Mouse (Mus musculus) lung, postnatal 0 days (tissue): ENCODE data around the gene 1700007K13Rik. TPM values are rescaled to one million over a fixed set of nuclear protein-coding genes. Genes with fewer than 3 reads are reported as not detected.

Experiments used
- ATAC-seq: fragments of 200-750 bp; cut with Nextera tagmentation; 2 replicates; pipeline ENCODE4 v1.8.0; 2017; ENCODE audit warnings: moderate library complexity
- DNase-seq: peaks from one replicate; pipeline ENCODE4 v3.0.0-alpha.2; 2016; ENCODE audit warnings: low spot score
- H3K27ac ChIP-seq: fragments of 300-500 bp; sonication (generic); 2 replicates; pipeline ENCODE4 v1.5.1; 2014; ENCODE audit warnings: antibody characterized with exemption, mild to moderate bottlenecking, low read length, mixed read lengths
- H3K27me3 ChIP-seq: fragments of 300-500 bp; sonication (generic); replicated peaks from 2 replicates; pipeline ENCODE4 v1.6.1; 2014; ENCODE audit warnings: low read length, mixed read lengths; ENCODE audit not compliant: insufficient read depth
- H3K36me3 ChIP-seq: fragments of 300-500 bp; sonication (generic); 2 replicates; pipeline ENCODE4 v1.6.1; 2014; ENCODE audit warnings: low read length, mixed read lengths; ENCODE audit not compliant: insufficient read depth
- H3K4me1 ChIP-seq: fragments of 300-500 bp; sonication (generic); 2 replicates; pipeline ENCODE4 v1.6.1; 2014; ENCODE audit warnings: antibody characterized with exemption, low read depth, low read length, mixed read lengths; ENCODE audit not compliant: insufficient read depth
- H3K4me2 ChIP-seq: fragments of 300-500 bp; sonication (generic); replicated peaks from 2 replicates; pipeline ENCODE4 v1.6.1; 2014; ENCODE audit warnings: low read depth, mild to moderate bottlenecking, low read length, moderate library complexity, mixed read lengths
- H3K4me3 ChIP-seq: fragments of 300-500 bp; sonication (generic); 2 replicates; pipeline ENCODE4 v1.5.1; 2014; ENCODE audit warnings: low read depth, low read length
- H3K9ac ChIP-seq: fragments of 300-500 bp; sonication (generic); replicated peaks from 2 replicates; pipeline ENCODE4 v1.6.1; 2014; ENCODE audit warnings: low read depth, mild to moderate bottlenecking
- H3K9me3 ChIP-seq: fragments of 300-500 bp; sonication (generic); 2 replicates; pipeline ENCODE4 v1.6.1; 2016; ENCODE audit warnings: low read length, mixed read lengths
- CTCF ChIP-seq: IDR thresholded peaks from 2 replicates; pipeline ENCODE4 v1.5.1; 2016; ENCODE audit warnings: antibody characterized with exemption, mild to moderate bottlenecking
- EP300 ChIP-seq: IDR thresholded peaks from 2 replicates; pipeline ENCODE4 v1.6.1; 2016; ENCODE audit warnings: antibody characterized with exemption, mild to moderate bottlenecking, control low read depth
- WGBS: fragments of 180-500 bp; shearing (Covaris S2); extraction: QIAGEN DNeasy Blood & Tissue Kit; methylation state at CpG from one replicate; pipeline ENCODE4 v1.1.7; 2014; 5-methylcytosine and 5-hydroxymethylcytosine counted together
- polyA plus RNA-seq: library from polyadenylated mRNA; unstranded; fragments of >200 nt; fragmentation: Nextera tagmentation; extraction: Ambion mirVana; gene quantifications from 2 replicates; pipeline ENCODE4 v1.2.1, GENCODE M21; 2015

1700007K13Rik gene
- polyA plus RNA-seq, 1 experiment from 2014 or later = 13.5 TPM

- DNase-seq = no peak
- Histone ChIP-seq H3K4me1 (no peaks in the 10 kb centered on the region), H3K9ac (no peak overlapping the region), H3K4me3 (no peak overlapping the region), H3K27me3 (no peaks in the 10 kb centered on the region), H3K36me3 (no peaks in the 10 kb centered on the region), H3K27ac (no peak overlapping the region), H3K4me2 (no peak overlapping the region), H3K9me3 (no peaks in the 10 kb centered on the region)
- no peak for ATAC-seq
- WGBS = 68% methylated on average over 5 of the region's 5 CpGs
- TF ChIP-seq CTCF (no peak), EP300 (no peak)
Measured at GRCm38 (mm10) chr2:28414116-28414756, 51.9 kb downstream of the 1700007K13Rik start.

DNA sequence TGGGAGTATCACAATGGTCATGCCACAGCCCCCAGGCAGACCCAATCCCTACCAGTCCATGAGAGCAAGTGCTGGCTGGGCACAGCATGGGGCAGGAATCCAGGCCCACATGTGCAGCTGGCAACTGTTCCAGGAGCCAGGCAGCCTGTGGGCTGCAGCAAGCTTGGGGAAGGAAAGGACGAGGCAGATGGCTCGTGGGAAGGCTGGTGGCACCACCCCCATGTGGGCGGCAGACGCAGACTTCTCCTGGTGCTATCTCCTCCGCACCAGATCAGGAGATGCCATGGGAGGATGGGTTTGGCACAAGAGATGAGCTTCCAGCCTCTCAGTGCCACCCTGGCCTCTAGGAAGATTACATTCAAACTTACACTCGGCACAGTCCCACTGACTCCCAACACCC lies 53.2 kb downstream of the 1700007K13Rik start:
- Histone ChIP-seq H3K4me3 (no peak overlapping the region), H3K27ac (no peak overlapping the region), H3K9me3 (no peaks in the 10 kb centered on the region), H3K9ac (no peak overlapping the region), H3K4me2 (no peak overlapping the region), H3K27me3 (no peaks in the 10 kb centered on the region), H3K4me1 (no peaks in the 10 kb centered on the region), H3K36me3 (no peaks in the 10 kb centered on the region)
- TF ChIP-seq EP300 (no peak), CTCF (no peak)
- WGBS = 76% methylated on average over 6 of the region's 6 CpGs
- no peak for DNase-seq
- ATAC-seq = no peak

Other genes with a start within 250 kb of the 1700007K13Rik start
- gene Ppp1r26, start 19.5 kb downstream of the 1700007K13Rik start, polyA plus RNA-seq = 1.6 and 2.4 TPM in 2 replicates
- gene Mrps2, start 1.7 kb upstream of the 1700007K13Rik start, polyA plus RNA-seq = 20.8 and 21.8 TPM in 2 replicates
- gene Gbgt1, start 30.6 kb upstream of the 1700007K13Rik start, polyA plus RNA-seq = 1.2 and 1.4 TPM in 2 replicates
- 5.8 and 6.1 TPM in 2 replicates for gene Gm10134, start 39.8 kb upstream of the 1700007K13Rik start, polyA plus RNA-seq
- gene Ralgds, start 46.8 kb upstream of the 1700007K13Rik start, polyA plus RNA-seq = 24.4 and 29.1 TPM in 2 replicates
- gene Cel, start 97.1 kb upstream of the 1700007K13Rik start, polyA plus RNA-seq = 0.46 TPM in 1 of 2 replicates, not detected in the other
- gene Gtf3c5, start 117.4 kb upstream of the 1700007K13Rik start, polyA plus RNA-seq = 15.8 and 18.9 TPM in 2 replicates
- 0.94 and 1.0 TPM in 2 replicates for gene Gfi1b, start 155.7 kb upstream of the 1700007K13Rik start, polyA plus RNA-seq
- 7.3 and 8.7 TPM in 2 replicates for gene Tsc1, start 174.9 kb upstream of the 1700007K13Rik start, polyA plus RNA-seq
- gene Spaca9, start 233.4 kb upstream of the 1700007K13Rik start, polyA plus RNA-seq = 21.2 and 26.3 TPM in 2 replicates
- 8.7 and 10.9 TPM in 2 replicates for gene Ak8, start 233.8 kb upstream of the 1700007K13Rik start, polyA plus RNA-seq